Mouse (Mus musculus): Measurements from ENCODE around the gene Mfap1b. TPM values are rescaled to one million over a fixed set of nuclear protein-coding genes. Genes with fewer than 3 reads are reported as not detected.
"Not testable (repeated sequence)": the region's sequence is repeated elsewhere in the genome, so short reads cannot be mapped to it uniquely, and the experiment has no call there.

Gene Mfap1b
- total RNA-seq (2021): 10 to 100 TPM; 30.9 to 35.0 TPM
- 4.3 and 8.6 TPM in 2 replicates for polyA plus RNA-seq (2012; rRNA removed)
- long read RNA-seq, transcript Mfap1b-201 (7 exons, 3,362 nt): major isoform, 59 of 61 reads
- long read RNA-seq, partial matches to known transcripts: 1 of 61 reads
- long read RNA-seq, other reads (novel, unspliced or antisense): 1 of 61 reads

- H3K4me1 ChIP-seq (ENCODE audit: control insufficient read depth, insufficient read depth, low read length); H3K27me3 ChIP-seq (ENCODE audit: control insufficient read depth, insufficient read depth, low read length); H3K36me3 ChIP-seq (ENCODE audit: control insufficient read depth, insufficient read depth, low read length); H3K79me2 ChIP-seq (replicated peaks; ENCODE audit: control insufficient read depth, insufficient read depth, low read length): not testable (repeated sequence)
- intact Hi-C loops (cut with DNase I): loop anchor here (1.0 kb wide), 1 partner anchor 34 kb away; no protein-coding TSS in a partner anchor
- peak within 1 kb of the TSS; percentile 68 for H3K27ac ChIP-seq
- DNase-seq: peak; percentile 79 to 86
- H3K9ac ChIP-seq (ENCODE audit: low read depth, low read length): peak within 1 kb of the TSS; percentile 92
- H3K4me3 ChIP-seq: peak within 1 kb of the TSS; percentile 67
- WGBS: 4% methylated on average over 41 of the region's 41 CpGs
- TF ChIP-seq POLR2A (IDR thresholded peaks at IDR 0.05; ENCODE audit: insufficient read depth, low read depth, low read length) (peak; percentile 98), EP300 (IDR thresholded peaks at IDR 0.05; ENCODE audit: insufficient read depth, low read depth, low read length) (peak; percentile 85)
Measured at GRCm38 (mm10) chr2:121473301-121474179, at the start of gene Mfap1b. Gene Mfap1b (minus strand): TSS chr2:121474067.

DNA sequence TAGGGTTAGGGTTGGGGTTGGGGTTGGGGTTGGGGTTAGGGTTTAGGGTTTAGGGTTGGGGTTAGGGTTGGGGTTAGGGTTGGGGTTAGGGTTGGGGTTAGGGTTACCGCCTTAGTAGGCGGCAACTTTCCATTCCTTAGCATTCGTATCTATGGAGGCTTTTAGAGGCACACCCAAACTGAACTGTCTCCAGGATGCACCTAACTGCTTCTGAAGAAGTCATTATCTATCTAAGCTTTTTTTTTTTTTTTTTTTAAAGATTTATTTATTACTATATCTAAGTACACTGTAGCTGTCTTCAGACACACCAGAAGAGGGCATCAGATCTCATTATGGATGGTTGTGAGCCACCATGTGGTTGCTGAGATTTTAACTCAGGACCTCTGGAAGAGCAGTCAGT is 49.0 kb upstream of the Mfap1b start:
- H3K36me3 ChIP-seq (ENCODE audit: control insufficient read depth, insufficient read depth, low read length); H3K27me3 ChIP-seq (ENCODE audit: control insufficient read depth, insufficient read depth, low read length); H3K9ac ChIP-seq (ENCODE audit: low read depth, low read length); H3K4me1 ChIP-seq (ENCODE audit: control insufficient read depth, insufficient read depth, low read length); DNase-seq; intact Hi-C loops (cut with DNase I); H3K4me3 ChIP-seq; H3K79me2 ChIP-seq (replicated peaks; ENCODE audit: control insufficient read depth, insufficient read depth, low read length); H3K27ac ChIP-seq: not testable (repeated sequence)
- 92% methylated on average over 3 of the region's 3 CpGs for WGBS

DNA sequence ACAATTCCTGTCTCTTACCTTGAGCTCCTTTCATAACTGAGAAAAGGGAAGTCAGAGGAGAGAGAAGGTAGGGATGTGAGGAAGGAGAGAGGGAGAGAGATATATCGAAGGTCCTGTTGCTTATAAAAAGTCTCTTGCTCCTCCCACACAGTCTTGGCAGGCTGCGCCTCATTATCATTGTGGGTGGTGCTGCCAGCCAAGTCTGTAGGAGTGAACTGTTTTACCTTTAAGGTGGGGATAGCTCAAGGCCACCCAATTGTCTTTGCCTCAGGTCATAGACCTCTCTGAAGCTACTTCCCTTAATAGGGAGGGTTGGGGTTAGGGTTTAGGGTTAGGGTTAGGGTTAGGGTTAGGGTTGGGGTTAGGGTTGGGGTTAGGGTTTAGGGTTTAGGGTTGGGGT is 48.1 kb upstream of the Mfap1b start:
- Histone ChIP-seq H3K4me1 (ENCODE audit: control insufficient read depth, insufficient read depth, low read length) (no peaks in the 10 kb centered on the region), H3K27ac (no peak overlapping the region), H3K79me2 (replicated peaks; ENCODE audit: control insufficient read depth, insufficient read depth, low read length) (no peaks in the 10 kb centered on the region), H3K9ac (ENCODE audit: low read depth, low read length) (no peak overlapping the region), H3K27me3 (ENCODE audit: control insufficient read depth, insufficient read depth, low read length) (no peaks in the 10 kb centered on the region), H3K4me3 (no peak overlapping the region), H3K36me3 (ENCODE audit: control insufficient read depth, insufficient read depth, low read length) (no peaks in the 10 kb centered on the region)
- no peak for TF ChIP-seq CTCF (IDR thresholded peaks at IDR 0.05)
- TF ChIP-seq EP300 (IDR thresholded peaks at IDR 0.05; ENCODE audit: insufficient read depth, low read depth, low read length): no peak
- TF ChIP-seq POLR2A (IDR thresholded peaks at IDR 0.05; ENCODE audit: insufficient read depth, low read depth, low read length): no peak
- DNase-seq: no peak
- intact Hi-C loops (cut with DNase I): no loop called here
- 54% methylated on average over 2 of the region's 2 CpGs for WGBS

DNA sequence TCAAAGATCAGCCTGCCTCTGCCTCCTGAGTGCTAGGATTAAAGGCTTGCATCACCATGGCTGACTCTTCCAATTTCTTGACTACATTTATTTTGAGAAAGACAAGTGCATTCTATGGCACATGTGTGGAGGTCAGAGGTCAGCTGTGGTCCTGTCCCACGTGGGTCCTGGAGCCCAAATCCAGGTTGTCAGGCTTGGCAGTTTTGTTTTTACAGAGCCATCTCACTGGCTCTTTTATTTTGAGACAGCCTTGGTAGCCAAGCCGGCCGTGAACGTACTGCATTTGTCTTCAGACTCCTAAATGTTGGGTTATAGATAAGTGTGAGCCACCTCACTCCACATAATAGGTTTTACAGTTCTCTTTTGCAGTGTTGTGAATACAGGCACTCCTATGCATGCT is 44.8 kb upstream of the Mfap1b start:
- WGBS: 90% methylated on average over 4 of the region's 4 CpGs
- H3K36me3 ChIP-seq (ENCODE audit: control insufficient read depth, insufficient read depth, low read length); H3K4me1 ChIP-seq (ENCODE audit: control insufficient read depth, insufficient read depth, low read length); H3K79me2 ChIP-seq (replicated peaks; ENCODE audit: control insufficient read depth, insufficient read depth, low read length); H3K4me3 ChIP-seq; DNase-seq; H3K27me3 ChIP-seq (ENCODE audit: control insufficient read depth, insufficient read depth, low read length); intact Hi-C loops (cut with DNase I); H3K27ac ChIP-seq; H3K9ac ChIP-seq (ENCODE audit: low read depth, low read length): not testable (repeated sequence)

GRCm38 (mm10) chr2:121518106-121518505 is 44.2 kb upstream of the Mfap1b start:
- no peak for DNase-seq
- Histone ChIP-seq H3K27ac (no peak overlapping the region), H3K4me3 (no peak overlapping the region), H3K9ac (ENCODE audit: low read depth, low read length) (no peak overlapping the region), H3K36me3 (ENCODE audit: control insufficient read depth, insufficient read depth, low read length) (no peaks in the 10 kb centered on the region), H3K27me3 (ENCODE audit: control insufficient read depth, insufficient read depth, low read length) (no peaks in the 10 kb centered on the region), H3K79me2 (replicated peaks; ENCODE audit: control insufficient read depth, insufficient read depth, low read length) (no peaks in the 10 kb centered on the region), H3K4me1 (ENCODE audit: control insufficient read depth, insufficient read depth, low read length) (no peaks in the 10 kb centered on the region)
- intact Hi-C loops (cut with DNase I): no loop called here
- 95% methylated on average over 5 of the region's 5 CpGs for WGBS
- TF ChIP-seq EP300 (IDR thresholded peaks at IDR 0.05; ENCODE audit: insufficient read depth, low read depth, low read length) (no peak), POLR2A (IDR thresholded peaks at IDR 0.05; ENCODE audit: insufficient read depth, low read depth, low read length) (no peak), CTCF (IDR thresholded peaks at IDR 0.05) (no peak)

- Histone ChIP-seq H3K27me3 (ENCODE audit: control insufficient read depth, insufficient read depth, low read length) (no peaks in the 10 kb centered on the region), H3K79me2 (replicated peaks; ENCODE audit: control insufficient read depth, insufficient read depth, low read length) (no peaks in the 10 kb centered on the region), H3K4me1 (ENCODE audit: control insufficient read depth, insufficient read depth, low read length) (no peaks in the 10 kb centered on the region), H3K27ac (no peak overlapping the region), H3K4me3 (no peak overlapping the region), H3K36me3 (ENCODE audit: control insufficient read depth, insufficient read depth, low read length) (no peaks in the 10 kb centered on the region), H3K9ac (ENCODE audit: low read depth, low read length) (no peak overlapping the region)
- WGBS: 94% methylated on average over 4 of the region's 4 CpGs
- DNase-seq: no peak
- intact Hi-C loops (cut with DNase I): no loop called here
- TF ChIP-seq CTCF (IDR thresholded peaks at IDR 0.05) (no peak), POLR2A (IDR thresholded peaks at IDR 0.05; ENCODE audit: insufficient read depth, low read depth, low read length) (no peak), EP300 (IDR thresholded peaks at IDR 0.05; ENCODE audit: insufficient read depth, low read depth, low read length) (no peak)
Measured at GRCm38 (mm10) chr2:121514211-121514610, 40.3 kb upstream of the Mfap1b start.

GRCm38 (mm10) chr2:121512991-121513765 is 39.3 kb upstream of the Mfap1b start:
- H3K27me3 ChIP-seq (ENCODE audit: control insufficient read depth, insufficient read depth, low read length); H3K79me2 ChIP-seq (replicated peaks; ENCODE audit: control insufficient read depth, insufficient read depth, low read length); H3K9ac ChIP-seq (ENCODE audit: low read depth, low read length); H3K36me3 ChIP-seq (ENCODE audit: control insufficient read depth, insufficient read depth, low read length); intact Hi-C loops (cut with DNase I); DNase-seq; H3K27ac ChIP-seq; H3K4me1 ChIP-seq (ENCODE audit: control insufficient read depth, insufficient read depth, low read length); H3K4me3 ChIP-seq: not testable (repeated sequence)
- WGBS: 89% methylated on average over 5 of the region's 5 CpGs
